Mouse (Mus musculus): ENCODE measurements around the gene Psmd9.

- TF ChIP-seq ZNF384 (IDR thresholded peaks at IDR 0.05; ENCODE audit: low read depth, low read length) (no peak), MAFK (IDR thresholded peaks at IDR 0.05; ENCODE audit: insufficient read depth, low read depth, low read length) (no peak)
Measured at GRCm38 (mm10) chr5:123148073-123148722, 21.0 kb upstream of the Psmd9 start.
